Mouse (Mus musculus) G1E (cell line): ENCODE data around the gene Blmh. TPM values are rescaled to one million over a fixed set of nuclear protein-coding genes. Genes with fewer than 3 reads are reported as not detected.

Experiments used
- ATAC-seq: 2 replicates; pipeline ENCODE4 v1.8.0; 2016; ENCODE audit warnings: mild to moderate bottlenecking; ENCODE audit not compliant: insufficient number of reproducible peaks, poor library complexity, low FRiP score, severe bottlenecking; ENCODE audit errors: extremely low read depth
- DNase-seq: peaks from one replicate; pipeline ENCODE4 v3.0.0; 2012; ENCODE audit warnings: low spot score
- H3K27me3 ChIP-seq: 2 replicates; pipeline ENCODE4 v1.6.1; 2012; ENCODE audit warnings: mild to moderate bottlenecking, low read length, inconsistent platforms; ENCODE audit not compliant: insufficient read depth
- H3K36me3 ChIP-seq: replicated peaks from 2 replicates; pipeline ENCODE3; 2012; ENCODE audit warnings: mild to moderate bottlenecking, inconsistent platforms
- H3K4me1 ChIP-seq: 2 replicates; pipeline ENCODE4 v1.6.1; 2012; ENCODE audit warnings: low read depth, low read length, inconsistent platforms, mixed read lengths; ENCODE audit not compliant: insufficient read depth
- H3K4me3 ChIP-seq: 2 replicates; pipeline ENCODE4 v1.5.1; 2012; ENCODE audit warnings: low read depth, mild to moderate bottlenecking, inconsistent platforms, low read length, moderate library complexity, mixed read lengths
- H3K9me3 ChIP-seq: replicated peaks from 2 replicates; pipeline ENCODE4 v1.6.1; 2012; ENCODE audit warnings: inconsistent platforms
- CTCF ChIP-seq: IDR thresholded peaks from 2 replicates; pipeline ENCODE4 v1.5.1; 2012; ENCODE audit warnings: low read depth, low read length, inconsistent platforms, mixed read lengths
- GATA1 ChIP-seq: IDR thresholded peaks from 2 replicates; pipeline ENCODE4 v1.6.1; 2012; ENCODE audit warnings: borderline replicate concordance, low read length, inconsistent platforms, mixed read lengths
- GATA2 ChIP-seq: IDR thresholded peaks from 2 replicates; pipeline ENCODE4 v1.6.1; 2012; ENCODE audit warnings: low read depth, low read length, inconsistent platforms, borderline replicate concordance
- POLR2AphosphoS5 ChIP-seq: IDR thresholded peaks from 2 replicates; pipeline ENCODE4 v1.6.1; 2012; ENCODE audit warnings: low read depth, low read length, inconsistent platforms; ENCODE audit not compliant: insufficient replicate concordance
- TAL1 ChIP-seq: conservative IDR thresholded peaks from 2 replicates; pipeline ENCODE4 v1.6.1; 2012; ENCODE audit warnings: low read depth, low read length, inconsistent platforms, mixed read lengths
- polyA plus RNA-seq: library from polyadenylated mRNA; stranded (reverse); fragments of >175 nt; gene quantifications from 2 replicates; pipeline ENCODE4 v1.2.3, GENCODE M21; 2012
- total RNA-seq, 2 experiments: library from RNA; stranded (forward) in 1 of 2; stranded (reverse) in 1 of 2; fragments of 200-1000 nt in 1 of 2; fragments of >200 nt in 1 of 2; fragmentation: Nextera tagmentation in 1 of 2; gene quantifications; 2 replicates each; pipeline ENCODE4 v1.2.3; 2014 to 2017

Blmh gene
- total and polyA plus RNA-seq, 3 experiments: 23.4 to 320 (median 150) TPM

DNA sequence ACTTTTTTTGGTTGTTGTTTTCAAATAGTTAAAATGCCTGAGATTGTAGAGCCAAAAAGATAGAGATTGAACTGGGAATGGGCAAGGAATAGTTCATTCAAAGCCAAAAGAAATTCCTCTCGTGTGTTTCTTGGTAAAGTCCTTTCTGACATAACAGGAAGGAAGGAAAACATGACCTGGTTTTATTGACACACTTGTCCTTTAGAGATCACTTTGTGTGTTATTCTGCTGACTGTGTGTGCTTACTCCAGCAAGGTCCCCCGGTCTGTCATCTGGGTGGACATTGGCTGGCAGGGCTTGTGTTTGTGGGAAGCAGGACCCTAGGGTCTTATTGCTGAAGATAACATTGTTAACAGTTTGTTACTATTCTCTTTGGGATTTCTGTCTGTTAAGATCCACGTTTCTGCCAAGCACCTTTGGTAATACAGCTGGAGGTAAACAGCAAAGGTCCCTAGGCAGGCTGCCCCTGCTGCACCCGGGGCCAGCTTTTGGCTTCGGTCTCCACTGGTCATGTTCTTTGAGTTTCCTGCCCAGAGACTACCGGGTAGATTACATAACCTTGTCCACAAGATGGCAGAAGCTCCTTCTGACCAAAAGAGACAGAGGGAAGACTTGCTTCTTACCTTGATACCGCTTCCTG lies 50.2 kb downstream of the Blmh start:
- TF ChIP-seq GATA2: no peak
- TF ChIP-seq POLR2AphosphoS5: no peak
- TF ChIP-seq TAL1: no peak
- no peak for TF ChIP-seq CTCF
- no peak for TF ChIP-seq GATA1
- ATAC-seq (no peak), DNase-seq (no peak)
- Histone ChIP-seq H3K9me3 (no peaks in the 10 kb centered on the region), H3K36me3 (peaks cover 94% of the 10 kb centered on the region), H3K4me3 (no peak overlapping the region), H3K4me1 (no peaks in the 10 kb centered on the region), H3K27me3 (no peaks in the 10 kb centered on the region)

DNA sequence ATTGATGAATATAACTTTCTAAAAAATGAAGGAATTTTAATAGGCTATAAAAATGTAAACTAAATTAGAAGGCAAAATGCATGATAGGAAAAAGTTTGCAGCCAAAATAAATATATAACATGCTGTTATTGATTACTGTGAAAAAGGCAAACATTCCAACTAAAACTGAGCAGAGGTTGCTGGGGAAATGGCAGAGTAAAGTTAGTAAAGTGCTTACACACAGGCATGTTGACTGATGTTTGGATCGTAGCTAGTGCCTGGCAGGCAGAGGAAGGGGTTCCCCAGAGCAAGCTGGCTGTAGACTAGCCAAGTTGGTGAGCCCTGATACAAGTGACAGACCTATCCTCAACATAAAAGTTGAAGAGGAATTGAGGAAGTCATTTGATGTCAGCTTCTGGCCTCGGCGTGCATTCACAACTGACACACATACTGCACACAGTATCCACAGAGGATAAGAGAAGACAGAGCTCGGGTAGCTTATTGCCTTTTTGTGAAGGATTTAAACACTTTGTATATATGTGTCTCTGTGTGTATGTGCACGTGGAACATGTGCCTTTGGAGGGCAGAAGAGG lies 57.0 kb downstream of the Blmh start:
- Histone ChIP-seq H3K4me1 (peaks cover 27% of the 10 kb centered on the region), H3K4me3 (no peak overlapping the region), H3K36me3 (peaks cover 90% of the 10 kb centered on the region), H3K9me3 (no peaks in the 10 kb centered on the region), H3K27me3 (no peaks in the 10 kb centered on the region)
- DNase-seq (no peak), ATAC-seq (no peak)
- no peak for TF ChIP-seq GATA2
- no peak for TF ChIP-seq CTCF
- no peak for TF ChIP-seq TAL1
- no peak for TF ChIP-seq GATA1
- TF ChIP-seq POLR2AphosphoS5: no peak

DNA sequence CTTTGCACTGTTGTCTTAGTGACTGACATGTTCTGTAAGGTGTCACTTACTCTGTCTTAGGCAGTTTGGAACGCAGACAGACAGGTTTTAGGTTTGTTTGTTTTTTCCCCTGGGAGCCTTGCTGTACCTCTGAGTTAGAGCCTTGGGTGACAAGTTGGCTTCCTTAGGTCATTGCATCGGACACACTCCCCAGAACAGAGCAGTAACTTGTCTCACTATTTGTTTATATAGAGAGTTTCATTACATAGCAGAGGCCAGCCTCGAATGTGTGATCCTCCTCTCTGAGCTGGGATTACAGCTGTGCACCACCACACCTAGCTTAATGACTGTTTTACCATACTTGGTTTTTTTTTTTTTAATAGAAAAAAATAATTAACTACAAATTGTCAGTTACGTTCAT lies 57.8 kb downstream of the Blmh start:
- peaks cover 93% of the 10 kb centered on the region for H3K36me3 ChIP-seq
- TF ChIP-seq POLR2AphosphoS5 (no peak), GATA1 (no peak), GATA2 (no peak), TAL1 (no peak), CTCF (no peak)
- DNase-seq: no peak
- no peaks in the 10 kb centered on the region for H3K27me3 ChIP-seq
- ATAC-seq: no peak
- H3K4me1 ChIP-seq: peaks cover 27% of the 10 kb centered on the region
- no peaks in the 10 kb centered on the region for H3K9me3 ChIP-seq
- H3K4me3 ChIP-seq: no peak overlapping the region

DNA sequence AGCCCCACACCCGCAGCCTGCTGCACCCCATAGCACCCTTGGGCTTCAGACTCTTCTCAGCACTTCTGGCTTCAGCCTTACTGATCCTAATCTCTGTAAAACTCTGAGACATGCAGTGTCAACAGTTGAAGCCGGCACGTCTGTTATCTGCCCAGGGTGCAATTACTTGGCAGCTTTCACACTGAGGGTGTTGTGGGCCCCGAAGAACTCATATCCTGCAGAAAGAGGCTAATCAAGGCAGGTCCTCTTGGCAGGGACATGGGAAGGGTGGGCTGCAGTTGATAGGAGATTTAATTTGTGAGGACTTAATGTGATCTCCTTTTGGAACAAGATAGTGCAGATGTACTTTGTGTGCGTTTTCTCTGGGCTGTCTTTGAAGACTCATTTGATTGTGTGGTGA lies 59.0 kb downstream of the Blmh start:
- Histone ChIP-seq H3K4me1 (peaks cover 27% of the 10 kb centered on the region), H3K36me3 (peaks cover 93% of the 10 kb centered on the region), H3K27me3 (no peaks in the 10 kb centered on the region), H3K4me3 (no peak overlapping the region), H3K9me3 (no peaks in the 10 kb centered on the region)
- TF ChIP-seq POLR2AphosphoS5: no peak
- TF ChIP-seq CTCF: no peak
- TF ChIP-seq TAL1: no peak
- no peak for TF ChIP-seq GATA1
- TF ChIP-seq GATA2: no peak
- no peak for DNase-seq
- ATAC-seq: peak; percentile 40

DNA sequence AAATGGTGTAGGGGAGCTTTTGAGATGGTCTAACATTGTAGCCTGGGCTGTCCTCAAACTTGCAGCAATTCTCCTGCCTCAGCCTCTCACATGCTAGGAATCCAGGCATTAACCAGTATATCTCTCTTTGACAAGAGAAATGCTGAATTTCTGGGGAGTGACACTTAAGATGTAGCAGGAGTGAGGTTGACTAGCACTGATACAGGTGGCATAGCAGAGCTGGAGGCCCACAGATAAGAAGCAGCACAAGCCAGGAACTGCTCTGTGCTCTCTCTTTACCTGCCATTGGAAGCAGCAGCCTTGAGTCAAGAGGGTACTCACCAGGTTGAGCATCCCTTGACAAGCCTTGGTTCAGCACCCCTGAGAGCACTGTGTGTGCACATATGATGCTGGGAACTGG lies 59.6 kb downstream of the Blmh start:
- DNase-seq: no peak
- H3K36me3 ChIP-seq: peaks cover 91% of the 10 kb centered on the region
- H3K4me3 ChIP-seq: no peak overlapping the region
- no peaks in the 10 kb centered on the region for H3K27me3 ChIP-seq
- peaks cover 27% of the 10 kb centered on the region for H3K4me1 ChIP-seq
- H3K9me3 ChIP-seq: no peaks in the 10 kb centered on the region
- TF ChIP-seq GATA2 (no peak), GATA1 (no peak), CTCF (no peak), TAL1 (no peak), POLR2AphosphoS5 (no peak)
- no peak for ATAC-seq

DNA sequence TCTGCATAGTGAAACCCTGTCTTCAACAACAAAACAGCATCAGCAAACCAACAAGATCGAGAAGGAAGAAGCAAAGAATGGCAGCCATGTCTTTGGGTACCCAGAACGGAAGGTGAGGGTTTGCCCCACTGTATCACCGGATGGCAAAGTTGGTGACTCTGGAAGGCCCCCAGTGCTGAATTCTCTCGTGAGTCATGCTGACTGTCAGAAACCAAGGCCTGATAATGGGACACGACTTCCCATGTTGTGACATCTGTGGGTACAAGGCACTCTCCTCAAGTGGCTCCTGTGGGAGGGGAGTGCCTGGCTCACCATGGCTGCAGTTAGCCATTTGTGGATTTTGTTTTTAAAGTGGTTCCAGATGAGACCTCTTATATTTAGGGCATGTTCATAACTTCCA lies 66.2 kb downstream of the Blmh start:
- H3K4me1 ChIP-seq: peaks cover 4% of the 10 kb centered on the region; the same call in 1 of the 2 replicates
- TF ChIP-seq GATA2 (no peak), POLR2AphosphoS5 (no peak), TAL1 (no peak), GATA1 (no peak), CTCF (no peak)
- no peak overlapping the region for H3K4me3 ChIP-seq
- DNase-seq (no peak), ATAC-seq (no peak)
- H3K9me3 ChIP-seq: no peaks in the 10 kb centered on the region
- peaks cover 32% of the 10 kb centered on the region for H3K36me3 ChIP-seq
- H3K27me3 ChIP-seq: peaks cover 19% of the 10 kb centered on the region

DNA sequence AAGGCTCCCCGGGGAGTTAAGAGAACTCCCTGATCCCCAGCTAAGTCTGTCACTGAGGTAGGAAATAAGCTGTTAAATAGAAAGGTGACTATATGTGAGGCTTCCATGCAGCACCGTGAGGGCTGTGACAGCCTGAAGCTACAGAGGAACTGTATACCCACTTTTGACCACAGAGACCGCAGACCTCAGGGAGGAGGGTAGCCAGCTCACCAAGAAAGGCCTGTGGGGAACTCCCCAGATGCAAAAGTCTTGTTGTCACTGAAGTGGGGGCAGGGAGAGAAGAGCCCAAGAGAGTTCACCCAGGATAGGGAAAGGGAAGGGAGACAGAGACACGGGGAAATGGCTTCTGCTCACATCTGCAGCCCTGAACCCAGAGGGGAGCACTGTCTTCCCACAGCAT lies 68.3 kb downstream of the Blmh start:
- H3K4me3 ChIP-seq: no peak overlapping the region
- no peak for TF ChIP-seq CTCF
- no peak for TF ChIP-seq GATA1
- no peak for TF ChIP-seq TAL1
- TF ChIP-seq POLR2AphosphoS5: no peak
- no peak for TF ChIP-seq GATA2
- H3K4me1 ChIP-seq: peaks cover 20% of the 10 kb centered on the region
- ATAC-seq: no peak
- no peaks in the 10 kb centered on the region for H3K9me3 ChIP-seq
- peaks cover 38% of the 10 kb centered on the region for H3K27me3 ChIP-seq
- DNase-seq: no peak
- peaks cover 11% of the 10 kb centered on the region for H3K36me3 ChIP-seq
